ENCODE assay signal across 18 mouse cellular contexts in the genomic region with DNA sequence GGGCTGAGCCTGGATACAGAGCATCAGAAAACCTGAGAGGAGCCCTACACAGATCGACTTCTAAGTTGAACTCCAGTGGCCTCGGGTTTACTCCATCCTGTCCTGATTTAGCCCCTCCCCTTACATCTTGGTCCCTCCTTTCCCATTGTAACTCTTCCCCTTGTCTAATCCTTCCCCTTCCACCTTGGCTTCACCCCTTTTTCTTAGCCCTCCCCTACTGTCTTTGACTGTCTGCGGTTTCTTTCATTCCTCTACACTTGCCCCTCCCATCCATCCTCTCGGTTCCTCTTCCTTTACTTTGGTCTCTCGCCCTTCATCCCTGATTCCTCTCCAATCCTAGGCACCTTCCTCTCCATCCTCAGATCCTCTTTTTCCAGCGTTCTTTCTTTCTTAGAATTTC. TPM values are rescaled to one million over a fixed set of nuclear protein-coding genes. Genes with fewer than 3 reads are reported as not detected.
"Had no signal": no experiment of that assay in that cellular context is flagged by ENCODE, and none has a peak within 500 bp of the region (broad histone marks: within the 10 kb centered on the region; RNA-seq: fewer than 3 reads in every experiment).

No protein-coding gene starts in this region.

- H3K27ac ChIP-seq: liver, embryonic 13.5 days; macrophage; midbrain, embryonic 13.5 days; neural tube, embryonic 12.5 days had no signal

- H3K9me3 ChIP-seq: liver, embryonic 13.5 days; midbrain, embryonic 13.5 days; neural tube, embryonic 12.5 days had no signal

- H3K9ac ChIP-seq: liver, embryonic 13.5 days; midbrain, embryonic 13.5 days; neural tube, embryonic 12.5 days had no signal

- H3K4me1 ChIP-seq: liver, embryonic 13.5 days had no signal

- ATAC-seq: intestine, embryonic 16.5 days; midbrain, embryonic 13.5 days; midbrain, embryonic 16.5 days had no signal

- H3K36me3 ChIP-seq: liver, embryonic 13.5 days had no signal

- H3K4me3 ChIP-seq: liver, embryonic 13.5 days; midbrain, embryonic 13.5 days; neural tube, embryonic 12.5 days had no signal

- DNase-seq: kidney, adult 18-20 months; kidney, adult 9 months; kidney, postnatal 14 days; kidney, postnatal 4 days; liver, embryonic 13.5 days; lung, adult 2 months; retina, postnatal 1 day; thymus, adult 18-20 months; thymus, postnatal 36 days had no signal

- H3K4me2 ChIP-seq: liver, embryonic 13.5 days; midbrain, embryonic 13.5 days; neural tube, embryonic 12.5 days had no signal

RNA-seq across cellular contexts. Expression of a gene that starts 6.2 kb away (rescaled TPM):
- total RNA-seq: liver, adult 2 months; megakaryocyte-erythroid progenitor cell, adult 5-6 weeks; neutrophil, adult 5-6 weeks had no signal
- polyA plus RNA-seq: liver, adult 2 months; macrophage had no signal

RNA-seq across cellular contexts. Expression of a gene that starts 25.0 kb away (rescaled TPM):
- polyA plus RNA-seq: liver, adult 2 months; liver, embryonic 16.5 days; macrophage had no signal
